Mouse (Mus musculus) inflammation-experienced regulatory T-cells, adult 16 weeks (primary cell): ENCODE measurements around the gene Tex11. TPM values are rescaled to one million over a fixed set of nuclear protein-coding genes. Genes with fewer than 3 reads are reported as not detected.

ENCODE experiments used
- polyA plus RNA-seq: library from polyadenylated mRNA; unstranded; fragments of 100-300 nt; shearing (Covaris generic); gene quantifications from one replicate; pipeline ENCODE4 v1.2.1, GENCODE M21; 2017

The Tex11 gene
- polyA plus RNA-seq, result 0.12 TPM

DNA sequence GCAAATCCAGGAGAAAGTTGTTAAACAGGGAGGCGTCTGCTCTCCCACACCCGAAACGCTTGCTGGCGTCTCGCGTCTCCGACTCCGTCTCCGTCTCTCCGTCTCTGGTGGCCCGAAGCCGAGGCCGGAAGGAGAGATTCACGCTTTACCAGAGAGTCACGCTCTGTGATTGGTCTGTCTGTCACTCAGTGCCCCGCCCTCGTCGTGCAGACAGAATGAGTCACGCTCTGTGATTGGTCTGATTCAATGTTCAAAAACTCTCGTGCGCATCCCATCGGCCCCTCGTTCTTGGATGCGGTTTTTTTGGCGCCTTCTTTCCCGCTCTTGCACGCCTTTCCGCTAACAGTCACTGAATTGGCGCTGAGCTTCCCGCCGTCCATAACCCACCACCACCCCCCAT lies at the start of gene Tex11:
Gene Tex11 (minus strand): TSS at position 127 of the 400 bp plus-strand sequence.

DNA sequence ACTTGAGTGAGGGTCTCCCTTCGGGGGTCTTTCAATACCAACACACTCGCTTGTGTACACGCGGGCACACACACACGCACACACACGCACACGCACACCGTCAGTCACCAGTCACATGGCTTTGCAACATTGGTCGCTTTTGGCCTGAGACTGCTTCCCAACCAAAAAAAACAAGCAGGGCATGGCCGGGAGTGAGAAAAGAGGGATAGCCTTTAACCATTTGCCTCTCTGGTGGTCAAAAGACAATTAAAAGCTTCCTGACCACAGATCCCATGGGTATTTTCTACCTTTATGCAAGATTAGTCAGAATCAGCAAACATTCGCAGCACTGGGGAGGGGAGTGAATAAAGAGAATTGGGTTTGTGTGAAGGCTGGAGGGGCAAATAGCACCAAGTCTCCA lies 26.5 kb upstream of the Tex11 start, which contains the start of gene Slc7a3:
Gene Slc7a3 (minus strand): TSS at position 101 of the 400 bp plus-strand sequence.

Other genes with a start within 250 kb of the Tex11 start
- 1.1 TPM for gene Slc7a3, start 26.4 kb upstream of the Tex11 start, polyA plus RNA-seq
- gene Snx12, start 162.9 kb upstream of the Tex11 start, polyA plus RNA-seq, result 60.7 TPM
- 2.0 TPM for gene Foxo4, start 194.9 kb upstream of the Tex11 start, polyA plus RNA-seq
- gene Gm614, start 204.3 kb upstream of the Tex11 start, polyA plus RNA-seq, result 4.8 TPM
- gene Il2rg, start 208.6 kb upstream of the Tex11 start, polyA plus RNA-seq, result 1,777 TPM
- not detected for gene Gm20489, start 209.4 kb upstream of the Tex11 start, polyA plus RNA-seq
- 99.2 TPM for gene Med12, start 214.4 kb upstream of the Tex11 start, polyA plus RNA-seq
- gene Nlgn3, start 239.5 kb upstream of the Tex11 start, polyA plus RNA-seq, result 0.07 TPM